12 mouse cellular contexts compared by ENCODE assay signal in genomic region chr10:13082459-13082858, GRCm38 (mm10). TPM values are rescaled to one million over a fixed set of nuclear protein-coding genes. Genes with fewer than 3 reads are reported as not detected.
DNase-seq lines count a peak whose midpoint lies in the region; ATAC-seq and TF ChIP-seq lines count a peak whose summit lies in the region.
"Had no signal": no experiment of that assay in that cellular context is flagged by ENCODE, and none has a peak within 500 bp of the region (broad histone marks: within the 10 kb centered on the region; RNA-seq: fewer than 3 reads in every experiment).

No protein-coding gene starts in this region.

- no peaks in the 10 kb centered on the region for H3K27me3 ChIP-seq in hindbrain, postnatal 0 days (ENCODE audit: insufficient read depth, low read length)
- no peaks in the 10 kb centered on the region for H3K27me3 ChIP-seq in hindbrain, embryonic 11.5 days (ENCODE audit: control insufficient read depth, insufficient read depth, low read length)
- no peaks in the 10 kb centered on the region for H3K27me3 ChIP-seq in limb, embryonic 12.5 days
- H3K27me3 ChIP-seq in liver, postnatal 0 days (ENCODE audit: insufficient read depth, low read length): no peaks in the 10 kb centered on the region
- H3K27me3 ChIP-seq: intestine, embryonic 15.5 days; stomach, embryonic 15.5 days had no signal

- H3K9ac ChIP-seq in hindbrain, postnatal 0 days (replicated peaks; ENCODE audit: low read length): no peak overlapping the region
- no peak overlapping the region for H3K9ac ChIP-seq in hindbrain, embryonic 11.5 days (ENCODE audit: low read depth, low read length)
- no peak overlapping the region for H3K9ac ChIP-seq in limb, embryonic 12.5 days (replicated peaks)
- no peak overlapping the region for H3K9ac ChIP-seq in liver, postnatal 0 days (replicated peaks)
- H3K9ac ChIP-seq: intestine, embryonic 15.5 days; stomach, embryonic 15.5 days had no signal

- H3K4me2 ChIP-seq in hindbrain, postnatal 0 days (ENCODE audit: low read depth, low read length): no peak overlapping the region
- H3K4me2 ChIP-seq in hindbrain, embryonic 11.5 days (replicated peaks; ENCODE audit: low read depth, low read length): no peak overlapping the region
- no peak overlapping the region for H3K4me2 ChIP-seq in limb, embryonic 12.5 days
- no peak overlapping the region for H3K4me2 ChIP-seq in liver, postnatal 0 days (ENCODE audit: low read depth, low read length)
- H3K4me2 ChIP-seq: intestine, embryonic 15.5 days; stomach, embryonic 15.5 days had no signal

- DNase-seq in hindbrain, postnatal 0 days (ENCODE audit: low spot score): peak; percentile 75
- no peak for DNase-seq in hindbrain, embryonic 11.5 days (ENCODE audit: low spot score)
- DNase-seq in brain, adult 2 months (ENCODE audit: low read depth, low spot score): peak; percentile 83
- peak; percentile 71 for DNase-seq in cerebellum, adult 11-12 months
- no peak for DNase-seq in kidney, postnatal 14 days
- no peak for DNase-seq in liver, postnatal 0 days
- DNase-seq: kidney, postnatal 4 days; lung, postnatal 36 days; right cerebral cortex, postnatal 25 days had no signal

- ATAC-seq in hindbrain, postnatal 0 days: peak; percentile 83
- ATAC-seq in hindbrain, embryonic 11.5 days (ENCODE audit: low FRiP score): no peak; the same call in 1 of the 2 replicates
- ATAC-seq in limb, embryonic 12.5 days (ENCODE audit: insufficient number of reproducible peaks, insufficient read depth, low FRiP score, low TSS enrichment, low read depth): peak; percentile 70; the same call in 1 of the 2 replicates
- no peak for ATAC-seq in liver, postnatal 0 days
- ATAC-seq: intestine, embryonic 15.5 days had no signal

- no peaks in the 10 kb centered on the region for H3K36me3 ChIP-seq in hindbrain, postnatal 0 days (ENCODE audit: insufficient read depth, low read length)
- H3K36me3 ChIP-seq in hindbrain, embryonic 11.5 days (ENCODE audit: control insufficient read depth, insufficient read depth, low read length): no peaks in the 10 kb centered on the region
- no peaks in the 10 kb centered on the region for H3K36me3 ChIP-seq in limb, embryonic 12.5 days
- no peaks in the 10 kb centered on the region for H3K36me3 ChIP-seq in liver, postnatal 0 days (replicated peaks; ENCODE audit: insufficient read depth, low read length)
- H3K36me3 ChIP-seq: intestine, embryonic 15.5 days; stomach, embryonic 15.5 days had no signal

- WGBS in hindbrain, postnatal 0 days: 44% methylated on average over 12 of the region's 12 CpGs
- WGBS in hindbrain, embryonic 11.5 days: 77% methylated on average over 12 of the region's 12 CpGs
- WGBS in limb, embryonic 12.5 days: 82% methylated on average over 12 of the region's 12 CpGs
- 79% methylated on average over 12 of the region's 12 CpGs for WGBS in liver, postnatal 0 days (ENCODE audit: insufficient replicate concordance)

- H3K9me3 ChIP-seq in hindbrain, postnatal 0 days (ENCODE audit: low read length): no peaks in the 10 kb centered on the region
- H3K9me3 ChIP-seq in hindbrain, embryonic 11.5 days (ENCODE audit: control insufficient read depth, low read length): no peaks in the 10 kb centered on the region
- H3K9me3 ChIP-seq in limb, embryonic 12.5 days: no peaks in the 10 kb centered on the region
- H3K9me3 ChIP-seq in liver, postnatal 0 days (ENCODE audit: low read length): no peaks in the 10 kb centered on the region
- H3K9me3 ChIP-seq: intestine, embryonic 15.5 days; stomach, embryonic 15.5 days had no signal

- H3K4me1 ChIP-seq in hindbrain, postnatal 0 days (ENCODE audit: insufficient read depth, low read length): no peaks in the 10 kb centered on the region
- no peaks in the 10 kb centered on the region for H3K4me1 ChIP-seq in hindbrain, embryonic 11.5 days (replicated peaks; ENCODE audit: control insufficient read depth, insufficient read depth, low read length)
- no peaks in the 10 kb centered on the region for H3K4me1 ChIP-seq in limb, embryonic 12.5 days (replicated peaks)
- H3K4me1 ChIP-seq in liver, postnatal 0 days (ENCODE audit: insufficient read depth): no peaks in the 10 kb centered on the region
- H3K4me1 ChIP-seq: intestine, embryonic 15.5 days; stomach, embryonic 15.5 days had no signal

- no peak for TF ChIP-seq CTCF in hindbrain, postnatal 0 days (IDR thresholded peaks at IDR 0.05; ENCODE audit: low read depth)
- TF ChIP-seq CTCF in liver, postnatal 0 days (IDR thresholded peaks at IDR 0.05; ENCODE audit: low read depth): no peak

- TF ChIP-seq EP300 in liver, postnatal 0 days (IDR thresholded peaks at IDR 0.05; ENCODE audit: low read depth): no peak

- H3K4me3 ChIP-seq in hindbrain, postnatal 0 days (ENCODE audit: low read length): no peak overlapping the region
- no peak overlapping the region for H3K4me3 ChIP-seq in hindbrain, embryonic 11.5 days (ENCODE audit: low read depth, low read length)
- H3K4me3 ChIP-seq in limb, embryonic 12.5 days (replicated peaks): no peak overlapping the region
- no peak overlapping the region for H3K4me3 ChIP-seq in liver, postnatal 0 days (ENCODE audit: low read depth, low read length)
- H3K4me3 ChIP-seq: intestine, embryonic 15.5 days; stomach, embryonic 15.5 days had no signal

- no peak overlapping the region for H3K27ac ChIP-seq in hindbrain, postnatal 0 days
- no peak overlapping the region for H3K27ac ChIP-seq in hindbrain, embryonic 11.5 days (ENCODE audit: low read depth, low read length)
- no peak overlapping the region for H3K27ac ChIP-seq in limb, embryonic 12.5 days
- no peak overlapping the region for H3K27ac ChIP-seq in liver, postnatal 0 days (ENCODE audit: low read depth)
- H3K27ac ChIP-seq: intestine, embryonic 15.5 days; stomach, embryonic 15.5 days had no signal

RNA-seq across cellular contexts. Expression of gene Plagl1, which starts 22.2 kb away (rescaled TPM):
- 88.2 and 112 TPM in 2 replicates for total RNA-seq in hindbrain, postnatal 0 days (2014; rRNA removed)
- polyA plus RNA-seq in hindbrain, postnatal 0 days (2015; fragmentation: Nextera tagmentation; extraction: Ambion mirVana): 16.6 and 19.8 TPM in 2 replicates
- polyA plus RNA-seq in hindbrain, embryonic 11.5 days (2014; fragmentation: Nextera tagmentation; extraction: Ambion mirVana): 94.8 and 98.9 TPM in 2 replicates
- 64.5 and 88.5 TPM in 2 replicates for polyA plus RNA-seq in limb, embryonic 12.5 days (2016; fragmentation: Nextera tagmentation; extraction: Ambion mirVana)
- polyA plus RNA-seq in liver, postnatal 0 days (2015; fragmentation: Nextera tagmentation; extraction: Ambion mirVana): 11.3 and 12.6 TPM in 2 replicates

Comparison
In these comparisons a context has a peak if more than half of its experiments do, and no peak if none do; other contexts are left out.
1. ATAC-seq: peak in hindbrain, postnatal 0 days (single experiment) and limb, embryonic 12.5 days (single experiment); none in hindbrain, embryonic 11.5 days (single experiment) and liver, postnatal 0 days (single experiment).
2. DNase-seq: peak in hindbrain, postnatal 0 days (single experiment), brain, adult 2 months (single experiment) and cerebellum, adult 11-12 months (single experiment); none in hindbrain, embryonic 11.5 days (single experiment), kidney, postnatal 14 days (single experiment) and liver, postnatal 0 days (single experiment).